Mouse (Mus musculus): Measurements from ENCODE around the gene Gm49318. TPM values are rescaled to one million over a fixed set of nuclear protein-coding genes. Genes with fewer than 3 reads are reported as not detected.

Gene Gm49318
- total RNA-seq, 2 experiments from 2014 or later = 3.1 to 4.5 TPM

GRCm38 (mm10) chr9:22030386-22030785, 40.7 kb downstream of the Gm49318 start:
- DNase-seq = no peak

GRCm38 (mm10) chr9:22028467-22028866, 42.6 kb downstream of the Gm49318 start:
- DNase-seq = no peak

GRCm38 (mm10) chr9:22024592-22024991, 46.5 kb downstream of the Gm49318 start:
- no peak for DNase-seq

- DNase-seq = no peak
Observed at GRCm38 (mm10) chr9:22017208-22017825, 53.7 kb downstream of the Gm49318 start.

- no peak for DNase-seq
Observed at GRCm38 (mm10) chr9:22016245-22016644, 54.8 kb downstream of the Gm49318 start.

GRCm38 (mm10) chr9:22012731-22013130, 58.3 kb downstream of the Gm49318 start:
- DNase-seq = no peak

GRCm38 (mm10) chr9:22011055-22011454, 60.0 kb downstream of the Gm49318 start:
- no peak for DNase-seq

GRCm38 (mm10) chr9:22004546-22004945, 66.5 kb downstream of the Gm49318 start:
- DNase-seq = no peak

GRCm38 (mm10) chr9:22003163-22003554, 67.9 kb downstream of the Gm49318 start:
- DNase-seq = peak in 1 of 2 experiments; percentile 58

- peak; percentile 99 to 100 for DNase-seq
Observed at GRCm38 (mm10) chr9:22002194-22003162, 68.6 kb downstream of the Gm49318 start, which contains the start of the genes Ccdc151 and Prkcsh. Ccdc151 (minus strand) TSS chr9:22002634. Prkcsh (plus strand) TSS chr9:22002806.

- no peak for DNase-seq
Observed at GRCm38 (mm10) chr9:22001633-22002032, 69.4 kb downstream of the Gm49318 start.

GRCm38 (mm10) chr9:22000296-22000695, 70.8 kb downstream of the Gm49318 start:
- DNase-seq = no peak

GRCm38 (mm10) chr9:21996178-21996867, 74.7 kb downstream of the Gm49318 start:
- DNase-seq = no peak

GRCm38 (mm10) chr9:21992227-21992626, 78.8 kb downstream of the Gm49318 start:
- no peak for DNase-seq

- DNase-seq = no peak
Observed at GRCm38 (mm10) chr9:21989230-21990110, 81.6 kb downstream of the Gm49318 start, which contains the start of gene Rgl3. Rgl3 (minus strand) TSS chr9:21989446.

- no peak for DNase-seq
Observed at GRCm38 (mm10) chr9:21988421-21989101, 82.5 kb downstream of the Gm49318 start.

- no peak for DNase-seq
Observed at GRCm38 (mm10) chr9:21987592-21988342, 83.3 kb downstream of the Gm49318 start.

Data from layer of hippocampus, postnatal 36 days (tissue).